Mouse (Mus musculus) adrenal gland, postnatal 4 days (tissue): ENCODE measurements at regions not wholly inside any gene's neighbourhood (a gene's known extent, or its start where the extent isn't known, plus 50 kb on each side); places are given as distances from the start of the nearest gene placed in this dataset.

Experiments
- DNase-seq, 2 experiments: peaks; one replicate each; pipeline ENCODE4 v3.0.0; 2021 to 2022; ENCODE audit warnings: low spot score in 2 of 2, mixed read lengths in 2 of 2

DNA sequence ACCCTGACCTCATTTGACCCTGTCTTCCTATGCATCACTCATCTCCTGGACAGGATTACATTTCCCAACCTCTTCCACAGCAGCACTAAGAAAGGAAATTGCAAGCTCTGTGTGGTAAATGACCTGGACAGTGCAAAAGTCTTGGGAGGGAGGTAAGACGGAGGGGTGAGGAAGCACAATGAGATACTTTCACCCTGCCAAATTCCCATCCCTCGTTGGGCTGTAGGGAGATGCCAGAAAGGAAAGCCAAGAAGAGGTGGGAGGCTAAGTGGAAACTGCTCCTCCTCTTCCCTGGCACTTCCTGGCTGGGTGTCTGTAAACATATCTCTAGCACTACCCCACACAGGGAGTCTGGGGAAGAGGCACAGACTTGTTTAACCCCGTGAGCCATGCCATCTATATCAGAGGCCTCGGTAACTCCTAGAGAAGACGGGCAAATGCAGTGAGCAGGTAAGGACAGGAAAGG lies 274.2 kb downstream of the Gm11361 start:
- no peak for DNase-seq

DNA sequence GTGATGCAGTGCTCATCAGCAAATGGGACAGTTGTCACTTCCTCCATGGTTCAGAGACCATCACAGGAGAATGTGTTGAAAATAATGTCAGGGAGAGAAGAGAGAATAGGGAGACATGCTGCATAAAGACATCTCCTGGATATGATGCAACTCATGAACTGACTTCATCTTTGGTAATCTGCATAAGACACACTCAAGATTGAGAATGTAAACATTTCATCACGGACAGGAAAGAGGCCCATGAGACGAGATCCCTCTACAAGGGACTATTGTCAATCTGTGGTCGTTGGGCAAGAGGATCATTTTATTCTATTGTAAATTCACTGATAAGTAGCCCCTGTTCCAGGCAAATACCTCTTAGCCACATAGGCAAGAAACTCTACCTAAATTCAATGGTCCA lies 273.6 kb downstream of the Gm11361 start:
- no peak for DNase-seq

DNA sequence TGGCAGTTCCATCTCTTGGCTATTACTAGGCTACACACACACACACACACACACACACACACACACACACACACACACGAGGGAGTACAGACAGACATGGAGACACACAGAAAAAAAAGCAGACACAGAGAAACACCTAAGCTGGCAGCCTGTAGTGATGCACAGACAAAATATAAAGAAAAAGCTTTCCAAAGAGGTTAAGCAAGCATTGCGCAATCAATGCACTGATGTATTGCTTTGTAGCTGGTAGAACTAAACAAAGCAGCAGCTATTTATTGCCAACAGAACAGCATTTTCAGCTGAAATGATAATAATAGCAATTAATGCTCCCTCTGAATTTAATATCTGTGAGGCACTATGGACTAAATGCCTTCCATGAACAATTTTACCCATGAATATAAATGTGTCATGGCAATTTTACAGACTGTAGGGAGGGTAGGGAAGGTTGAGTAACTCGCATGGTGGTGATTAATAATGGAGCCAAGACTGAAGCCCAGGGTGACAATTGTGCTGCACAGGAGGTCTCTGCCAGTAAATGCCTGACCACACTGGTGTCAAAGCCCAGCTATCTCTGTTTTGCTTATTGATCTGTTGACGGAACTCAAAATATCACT lies 271.7 kb downstream of the Gm11361 start:
- DNase-seq: no peak

DNA sequence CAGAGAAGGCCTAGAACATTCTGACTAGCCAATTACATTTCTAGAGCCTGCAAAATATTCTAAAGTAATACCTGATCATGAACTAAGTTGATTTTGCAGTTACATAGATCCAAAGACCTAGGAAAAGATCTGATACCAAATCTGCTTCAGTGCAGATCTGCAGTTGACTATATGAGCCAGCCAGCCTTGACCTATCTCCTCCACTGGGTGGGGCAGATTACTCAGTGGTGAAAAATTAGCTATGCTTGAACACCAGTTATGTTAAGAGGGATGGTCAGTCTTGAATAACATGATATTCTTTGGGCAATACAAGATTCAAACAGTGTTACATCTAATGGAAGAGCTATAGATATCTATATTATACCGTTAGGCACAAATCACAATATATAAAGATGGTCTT lies 269.0 kb downstream of the Gm11361 start:
- no peak for DNase-seq

DNA sequence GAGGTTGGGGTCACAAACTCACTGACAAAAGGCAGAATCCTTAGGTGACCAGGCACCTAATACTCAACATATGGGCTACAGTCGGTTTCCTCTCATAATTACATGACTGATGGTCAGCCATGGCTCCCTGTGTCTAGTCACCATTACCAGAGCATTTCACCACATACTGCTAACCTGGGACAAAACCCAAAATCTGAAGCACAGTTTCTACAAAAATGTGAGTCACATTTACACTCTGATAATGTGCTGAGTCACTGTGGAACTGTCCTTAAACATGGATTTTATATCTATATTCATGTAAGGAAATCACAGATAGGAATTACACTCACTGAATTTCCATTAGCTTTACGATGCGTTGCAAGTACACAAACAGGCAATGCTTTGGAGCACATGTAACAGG lies 267.1 kb downstream of the Gm11361 start:
- no peak for DNase-seq

DNA sequence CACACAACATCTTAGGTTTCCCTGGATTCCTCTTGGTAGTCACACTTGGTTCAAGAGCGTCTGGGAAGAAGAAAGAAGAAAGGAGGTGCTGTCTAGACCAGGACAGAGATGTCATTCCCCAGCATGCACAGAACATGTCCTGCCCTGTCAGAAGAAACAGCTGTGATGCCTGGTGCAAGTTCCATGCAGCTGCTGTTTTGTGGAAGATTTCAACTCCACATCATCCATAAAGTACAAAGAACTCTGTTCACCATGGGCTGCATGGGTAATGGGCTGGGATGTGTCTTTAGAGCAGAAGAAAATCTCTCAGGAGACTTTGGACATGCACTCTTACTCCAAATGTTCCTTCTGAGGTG lies 262.8 kb downstream of the Gm11361 start:
- DNase-seq: no peak

DNA sequence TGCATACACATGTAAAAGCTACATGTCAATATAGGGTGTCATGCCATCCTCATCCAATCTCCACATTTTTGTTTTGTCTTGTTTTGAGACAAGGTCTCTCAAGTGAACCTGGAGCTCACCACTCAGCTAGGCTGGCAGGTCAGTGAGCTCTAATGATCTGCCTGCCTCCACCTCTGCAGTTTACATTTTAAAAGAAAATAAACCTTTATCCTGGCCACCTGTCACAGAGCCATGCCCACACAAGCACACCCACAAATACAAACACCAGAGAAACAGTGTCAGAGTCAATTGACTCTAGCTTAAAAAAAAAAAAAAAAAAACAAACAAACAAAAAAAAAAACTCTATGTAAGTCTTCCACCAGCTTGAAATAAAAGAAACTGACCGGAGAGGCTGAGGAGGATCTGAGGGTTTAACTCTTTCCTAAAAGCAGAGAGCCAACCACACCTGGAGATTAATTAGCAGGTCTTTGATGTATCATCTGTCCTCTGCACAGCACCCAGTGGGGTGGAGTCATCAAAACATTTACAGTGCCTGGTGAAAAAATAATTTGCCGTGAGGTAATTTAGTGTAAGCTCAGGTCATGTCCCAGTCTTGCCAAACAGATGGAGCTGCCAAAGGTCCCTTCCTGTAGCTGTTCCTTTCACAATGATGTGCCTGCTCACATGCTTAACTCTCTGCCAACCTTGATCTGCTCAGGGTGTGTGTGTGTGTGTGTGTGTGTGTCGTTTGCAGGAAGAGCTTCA lies 262.2 kb downstream of the Gm11361 start:
- no peak for DNase-seq

DNA sequence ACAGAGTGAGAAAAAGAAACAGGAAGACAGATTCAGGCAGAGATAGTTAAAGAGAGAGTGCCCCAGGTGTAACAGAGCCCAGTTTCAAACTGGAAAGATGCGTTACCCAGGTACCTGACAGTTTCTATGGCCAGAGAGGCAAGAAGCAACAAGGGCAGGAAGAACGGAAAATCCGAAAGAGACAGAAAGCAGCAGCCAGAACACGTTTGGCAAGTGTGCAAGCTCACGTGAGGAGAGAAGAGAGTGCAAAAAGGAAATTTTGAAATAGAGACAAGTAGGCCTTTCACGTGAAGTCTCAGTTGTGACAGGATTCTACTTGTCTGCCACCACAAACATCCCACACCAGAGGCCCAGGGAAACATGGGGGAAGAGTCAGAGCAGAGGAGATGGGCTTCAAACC lies 259.8 kb downstream of the Gm11361 start:
- no peak for DNase-seq

DNA sequence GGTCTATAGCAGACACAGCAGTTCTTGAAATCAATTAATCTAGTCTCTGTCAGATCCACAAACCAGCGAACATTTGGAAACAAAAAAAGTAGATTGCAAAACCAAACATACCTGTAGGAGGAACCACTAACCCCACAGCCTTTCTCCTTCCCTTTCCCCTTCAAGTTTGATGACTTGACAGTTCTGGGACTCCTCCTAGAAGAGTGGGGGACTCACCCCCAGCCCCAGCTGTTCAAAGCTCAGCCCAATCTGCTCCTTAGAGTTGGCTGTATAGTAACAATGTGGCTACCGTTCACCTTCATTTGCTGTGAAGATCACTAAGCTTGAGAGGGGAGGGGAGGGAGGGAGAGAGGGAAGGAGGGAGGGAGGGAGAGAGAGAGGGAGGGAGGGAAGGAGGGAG lies 259.3 kb downstream of the Gm11361 start:
- DNase-seq: no peak

DNA sequence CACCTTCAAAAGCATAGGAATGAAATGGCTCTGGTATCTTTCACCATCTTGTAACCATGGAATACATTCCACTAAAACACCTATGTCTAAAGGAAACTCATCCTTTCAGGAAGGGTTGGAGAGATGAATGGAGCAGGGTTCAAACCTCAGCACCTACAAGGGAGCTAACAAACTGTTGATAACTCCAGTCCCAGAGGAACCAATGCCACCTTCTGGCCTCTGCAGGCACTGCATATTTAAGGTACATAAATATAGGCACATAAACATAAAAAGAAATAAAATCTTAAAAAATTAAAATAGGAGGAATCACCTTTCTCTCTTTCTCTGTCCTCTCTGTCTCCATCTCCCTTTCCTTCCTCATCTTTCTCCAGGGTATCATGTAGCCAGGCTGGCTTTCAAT lies 256.9 kb downstream of the Gm11361 start:
- no peak for DNase-seq

DNA sequence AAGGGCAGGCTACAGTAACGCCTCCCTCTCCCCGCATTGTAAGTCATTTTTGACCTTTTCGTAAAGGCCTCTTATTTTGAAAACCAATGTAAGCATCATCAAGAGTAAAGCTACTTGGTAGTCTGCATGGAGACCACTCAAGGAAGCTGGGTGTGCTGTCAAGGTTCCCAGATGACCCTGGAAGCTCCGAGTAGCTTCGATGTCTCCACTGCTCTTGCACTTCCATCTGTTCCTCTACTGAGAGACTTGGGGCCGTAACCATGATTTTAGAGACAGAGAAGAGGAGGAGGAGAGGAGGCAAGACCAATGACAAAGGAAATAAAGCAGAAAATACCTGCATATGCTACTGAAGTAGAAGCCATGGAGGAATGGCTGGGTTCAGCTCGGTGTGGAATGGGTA lies 256.0 kb downstream of the Gm11361 start:
- DNase-seq: no peak

DNA sequence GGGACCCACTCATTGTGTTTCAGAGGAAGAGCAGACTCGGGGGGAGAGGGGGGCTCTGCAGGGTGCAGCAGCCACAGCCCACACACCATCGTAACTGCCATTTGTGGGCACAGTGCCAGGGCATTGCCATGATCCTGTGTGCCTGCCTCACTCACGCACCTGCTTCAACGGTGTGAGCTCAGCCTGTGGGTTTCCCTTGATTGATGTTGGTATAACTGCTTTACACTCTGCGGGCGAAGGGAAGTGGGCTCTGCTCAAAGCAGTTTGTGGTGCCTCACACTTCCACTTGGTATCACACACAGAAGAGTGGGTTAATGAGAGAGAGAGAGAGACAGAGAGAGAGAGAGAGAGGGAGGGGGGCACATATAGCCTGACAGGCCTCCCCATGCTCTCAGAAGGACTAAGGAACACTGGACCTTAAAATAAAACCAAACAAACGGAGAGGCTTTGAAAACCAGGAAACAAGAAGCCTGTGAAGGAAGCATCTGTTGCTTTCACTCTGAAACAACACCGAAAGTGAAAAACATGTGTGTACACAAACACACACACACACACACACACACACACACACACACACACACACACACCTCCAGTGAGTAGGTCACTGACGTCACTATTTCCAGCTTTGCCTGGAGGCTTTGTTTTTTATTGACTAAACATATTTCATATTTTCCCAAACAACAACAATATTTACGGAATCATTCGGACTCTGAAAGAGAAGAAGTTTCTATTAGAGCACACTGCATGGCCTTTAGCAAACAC lies 255.4 kb downstream of the Gm11361 start:
- DNase-seq: no peak

DNA sequence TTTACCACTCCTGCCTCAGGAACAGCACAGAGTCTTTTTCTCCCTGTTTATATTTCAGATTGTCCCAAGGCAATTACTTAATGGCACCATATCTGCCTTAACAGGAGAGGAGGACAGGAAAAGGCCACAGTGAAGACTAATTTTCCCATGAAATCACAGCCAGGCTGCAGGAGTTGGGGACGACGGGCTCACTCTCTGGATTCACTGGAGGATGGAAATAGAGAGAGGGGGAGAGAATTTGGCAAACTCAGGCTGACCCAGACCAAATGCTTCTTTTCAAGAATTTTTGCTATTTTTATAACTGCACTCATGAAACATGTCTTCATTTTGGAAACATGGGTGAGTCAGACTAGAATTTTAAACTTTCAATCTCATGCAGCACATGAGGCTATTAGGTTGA lies 250.9 kb downstream of the Gm11361 start:
- DNase-seq: no peak

DNA sequence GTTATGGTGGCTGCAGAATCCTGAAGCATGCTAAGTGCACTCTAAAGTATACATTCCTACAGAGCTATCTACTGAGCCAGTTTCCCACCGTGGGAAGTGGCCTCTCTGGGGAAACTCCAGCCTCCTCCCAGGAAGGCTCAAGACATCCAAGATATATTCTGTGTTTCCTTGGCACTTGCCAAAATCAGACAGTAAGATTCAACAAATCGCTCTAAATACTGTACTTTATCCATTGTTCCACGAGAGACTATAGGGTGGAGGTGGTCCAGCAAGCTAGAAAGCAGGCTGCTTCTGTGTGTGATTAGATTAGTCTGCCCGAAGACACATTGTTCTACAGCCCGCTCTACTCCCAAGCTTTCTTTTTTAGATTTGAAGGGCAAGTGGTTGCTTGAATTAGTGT lies 250.5 kb downstream of the Gm11361 start:
- DNase-seq: no peak

DNA sequence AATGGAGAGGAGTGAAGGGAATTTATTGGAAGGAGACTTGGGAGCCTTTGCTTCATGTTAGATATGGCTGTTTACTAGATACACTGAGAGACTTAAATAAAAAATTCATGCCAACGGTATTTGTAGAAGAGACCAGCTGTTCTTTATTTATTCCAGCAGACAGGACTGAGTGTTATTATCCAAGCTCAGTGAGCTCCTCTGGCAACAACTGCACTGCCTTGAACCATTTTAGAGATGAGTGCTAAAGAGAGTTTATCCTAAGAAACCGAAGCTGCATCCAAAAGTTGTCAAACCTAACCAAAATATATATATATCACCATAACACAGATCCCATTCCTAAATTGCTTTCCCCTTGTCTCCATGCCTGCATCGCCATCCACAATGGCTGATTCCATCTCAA lies 247.0 kb downstream of the Gm11361 start:
- DNase-seq: no peak

DNA sequence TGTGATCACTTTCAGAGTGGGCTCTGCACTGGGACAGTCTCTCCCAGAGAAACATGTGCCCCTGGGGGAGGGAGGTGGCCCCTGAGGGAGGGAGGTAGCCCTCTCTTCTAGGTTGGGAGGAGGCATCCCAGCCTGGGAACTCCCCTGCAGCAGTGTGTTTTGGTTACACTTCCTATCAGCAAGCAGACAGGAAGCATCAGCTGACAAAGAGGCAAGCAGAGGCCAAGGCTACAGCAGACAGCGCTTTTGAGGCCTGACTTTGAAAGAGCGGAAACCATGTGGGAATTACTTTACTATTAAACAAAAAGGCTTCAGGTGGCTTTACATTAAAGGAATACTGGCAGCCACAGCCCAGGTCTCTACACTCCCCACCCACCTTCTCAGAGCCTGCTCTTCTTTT lies 244.8 kb downstream of the Gm11361 start:
- no peak for DNase-seq

DNA sequence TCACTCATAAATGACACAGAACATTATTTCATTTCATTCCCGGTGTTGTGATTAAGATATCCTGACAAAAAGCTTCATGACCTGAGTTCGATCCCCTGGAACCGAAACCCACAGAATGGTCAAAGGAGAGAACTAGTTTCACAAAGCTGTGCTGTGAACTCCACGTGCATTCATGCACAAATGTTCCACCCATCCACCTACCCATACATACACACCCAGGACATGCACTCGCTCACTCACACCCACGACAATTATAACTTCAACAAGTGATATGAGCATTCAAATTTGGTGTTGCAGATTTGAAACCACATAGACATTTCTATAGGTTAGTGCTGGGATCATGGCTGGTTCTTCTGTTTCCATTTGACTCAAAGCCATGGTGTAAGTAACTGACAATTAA lies 243.4 kb downstream of the Gm11361 start:
- DNase-seq: no peak

DNA sequence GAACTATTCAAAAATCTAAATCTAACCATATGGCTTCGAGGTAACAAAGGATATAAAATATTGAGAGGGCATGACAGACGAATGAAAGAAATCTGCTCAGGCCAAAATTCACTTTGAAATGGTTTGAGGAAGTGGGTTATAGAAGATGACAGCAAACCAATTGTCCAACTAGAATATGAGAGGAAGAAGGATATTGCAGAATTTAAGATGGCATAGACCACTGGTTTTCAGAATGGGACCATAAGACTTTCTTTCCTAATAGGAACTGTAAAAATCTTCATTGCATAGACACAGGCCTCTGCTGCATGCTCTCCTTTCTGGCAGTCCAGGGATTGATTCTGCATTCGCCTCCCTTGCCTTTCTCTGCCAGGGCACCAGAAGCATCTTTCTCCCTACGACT lies 240.2 kb downstream of the Gm11361 start:
- DNase-seq: no peak

DNA sequence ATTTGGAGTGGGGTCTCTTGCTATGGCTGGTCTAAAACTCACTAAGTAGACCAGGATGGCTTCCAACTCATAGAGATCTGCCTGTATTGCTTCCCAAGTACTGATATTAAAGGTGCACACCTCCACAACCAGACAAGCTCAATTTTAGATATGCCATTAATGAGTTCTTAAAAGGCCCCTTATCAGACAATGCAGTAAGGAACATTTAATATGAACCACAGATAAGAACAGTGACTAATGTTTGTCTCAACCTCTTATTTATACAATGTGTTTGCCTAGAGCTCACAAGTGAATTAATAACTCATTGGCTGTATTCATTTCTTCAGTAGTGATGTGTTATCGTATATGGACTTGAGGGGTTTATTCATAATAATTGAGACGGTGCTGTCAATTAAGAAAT lies 234.7 kb downstream of the Gm11361 start:
- DNase-seq: no peak

DNA sequence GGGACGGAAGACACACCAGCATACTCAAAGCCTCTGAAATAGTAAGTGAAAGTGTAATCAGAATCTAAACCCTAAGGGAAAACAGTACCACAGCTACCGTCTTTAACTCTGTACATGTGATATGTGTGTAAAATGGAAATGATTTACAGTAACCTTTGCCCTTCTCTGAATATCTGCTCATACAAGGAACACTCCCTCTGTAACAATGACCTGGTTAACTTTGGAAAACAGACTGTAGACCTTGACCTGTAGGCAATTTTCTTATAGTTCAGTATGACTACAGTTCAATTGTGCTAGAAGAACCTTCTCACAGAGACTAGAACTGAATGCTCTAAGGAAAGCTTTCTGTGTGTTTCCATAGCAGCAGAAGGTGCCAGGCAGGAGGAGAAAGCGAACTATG lies 226.4 kb downstream of the Gm11361 start:
- DNase-seq: no peak

DNA sequence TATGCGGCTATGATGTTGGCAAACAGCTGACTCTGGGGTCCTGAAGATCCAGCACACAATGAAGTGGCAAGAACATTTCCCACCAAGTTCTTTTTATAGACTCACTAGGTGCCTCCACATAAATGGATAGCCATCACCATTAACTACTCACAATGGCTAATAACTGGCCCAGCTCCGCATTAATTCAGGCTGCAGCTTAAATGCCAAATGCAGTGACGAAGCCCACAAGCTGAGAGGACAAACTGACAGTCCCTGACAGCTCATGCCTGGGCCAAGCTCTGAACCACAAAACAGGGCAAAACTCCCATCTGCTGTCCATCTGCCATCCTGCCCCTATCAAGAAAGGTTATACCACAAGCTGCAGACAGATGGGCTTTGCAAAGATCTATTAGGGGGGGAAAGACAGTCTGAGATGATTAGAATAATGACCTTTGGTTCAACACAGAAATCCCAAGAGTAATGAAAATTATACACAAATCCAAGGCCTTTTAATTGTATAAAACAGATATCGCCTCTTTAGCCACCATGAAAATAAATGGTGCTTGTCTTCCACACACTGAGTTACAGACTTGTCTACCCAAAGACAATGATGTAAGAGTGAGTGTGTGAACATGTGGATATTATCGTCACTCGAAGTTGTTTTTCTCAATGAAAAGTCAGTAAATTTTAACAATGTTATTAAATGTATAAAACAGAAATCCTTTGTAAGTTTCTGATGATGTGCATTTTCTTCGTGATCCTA lies 224.1 kb downstream of the Gm11361 start:
- DNase-seq: no peak

DNA sequence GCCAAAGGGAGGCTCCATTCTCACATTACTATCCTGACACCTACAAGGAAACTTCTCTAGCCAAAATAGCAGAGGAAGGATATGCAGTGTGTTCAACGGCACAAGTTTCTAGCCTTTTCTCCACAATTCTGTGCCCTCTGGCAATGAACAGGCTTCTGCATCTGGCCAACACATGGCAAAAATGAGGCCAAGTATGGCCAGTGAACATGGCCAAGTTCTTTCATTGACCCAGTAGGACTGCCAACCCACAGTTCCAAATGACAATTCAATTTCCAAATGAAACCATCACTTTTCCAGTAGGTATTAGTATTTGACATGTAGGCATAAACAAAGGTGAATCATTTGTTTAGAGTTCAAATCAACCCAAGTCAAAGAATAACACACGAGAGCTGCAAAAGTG lies 208.8 kb downstream of the Gm11361 start:
- no peak for DNase-seq
